In the genomic region with DNA sequence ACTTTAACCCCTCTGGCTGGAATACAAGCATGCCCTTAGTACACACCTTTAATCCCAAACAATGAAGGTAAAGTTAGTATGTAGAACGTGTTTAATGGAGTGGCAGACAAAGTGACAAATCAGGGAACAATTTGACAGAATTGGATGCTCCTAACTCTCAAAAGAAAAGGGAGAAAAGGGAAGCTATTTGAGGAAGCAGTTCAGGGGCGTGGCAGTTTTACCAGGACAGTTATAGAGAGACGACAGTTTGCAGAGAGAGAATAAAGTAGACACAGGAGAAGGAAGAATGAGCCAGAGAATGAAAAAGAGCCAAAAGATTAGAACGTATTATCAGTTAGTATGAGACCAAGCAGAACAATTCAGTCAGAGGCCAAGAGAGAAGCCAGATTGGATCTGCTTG, we compare ENCODE assay signal across 18 mouse cellular contexts.
"Had no signal": no experiment of that assay in that cellular context is flagged by ENCODE, and none has a peak within 500 bp of the region (broad histone marks: within the 10 kb centered on the region; RNA-seq: fewer than 3 reads in every experiment).

No protein-coding gene starts in this region.

- DNase-seq: liver, embryonic 13.5 days; liver, postnatal 0 days; lung, embryonic 14.5 days; lung, postnatal 10 days; retina, postnatal 1 day; right cerebral cortex, adult 18-20 months; right cerebral cortex, postnatal 25 days; right cerebral cortex, postnatal 4 days; spleen, adult 18-20 months; thymus, adult 18-20 months; thymus, postnatal 14 days; thymus, postnatal 36 days had no signal

- H3K36me3 ChIP-seq: liver, embryonic 13.5 days; liver, embryonic 15.5 days; midbrain, embryonic 13.5 days; midbrain, embryonic 15.5 days; neural tube, embryonic 12.5 days had no signal

- H3K4me3 ChIP-seq: liver, embryonic 13.5 days; liver, embryonic 15.5 days; megakaryocyte, embryonic 14.5 days; midbrain, embryonic 13.5 days; midbrain, embryonic 15.5 days; neural tube, embryonic 12.5 days had no signal

- ATAC-seq: liver, postnatal 0 days; midbrain, embryonic 13.5 days; midbrain, embryonic 15.5 days had no signal

- H3K27me3 ChIP-seq: liver, embryonic 13.5 days; liver, embryonic 15.5 days; megakaryocyte, embryonic 14.5 days; midbrain, embryonic 13.5 days; midbrain, embryonic 15.5 days; neural tube, embryonic 12.5 days had no signal

- H3K9ac ChIP-seq: liver, embryonic 13.5 days; liver, embryonic 15.5 days; liver, postnatal 0 days; lung, embryonic 14.5 days; midbrain, embryonic 13.5 days; midbrain, embryonic 15.5 days; neural tube, embryonic 12.5 days had no signal

- H3K4me1 ChIP-seq: liver, embryonic 13.5 days; liver, embryonic 15.5 days; midbrain, embryonic 13.5 days; midbrain, embryonic 15.5 days; neural tube, embryonic 12.5 days had no signal

- H3K9me3 ChIP-seq: liver, embryonic 13.5 days; liver, embryonic 15.5 days; megakaryocyte, embryonic 14.5 days; midbrain, embryonic 13.5 days; midbrain, embryonic 15.5 days; neural tube, embryonic 12.5 days had no signal

- H3K27ac ChIP-seq: liver, embryonic 13.5 days; liver, embryonic 15.5 days; macrophage; midbrain, embryonic 13.5 days; midbrain, embryonic 15.5 days; neural tube, embryonic 12.5 days had no signal
